Mouse (Mus musculus) G1E (cell line): Measurements from ENCODE around the gene Chchd10. TPM values are rescaled to one million over a fixed set of nuclear protein-coding genes. Genes with fewer than 3 reads are reported as not detected.

Source experiments
- ATAC-seq: 2 replicates; pipeline ENCODE4 v1.8.0; 2016; ENCODE audit warnings: mild to moderate bottlenecking; ENCODE audit not compliant: insufficient number of reproducible peaks, poor library complexity, low FRiP score, severe bottlenecking; ENCODE audit errors: extremely low read depth
- DNase-seq: peaks from one replicate; pipeline ENCODE4 v3.0.0; 2012; ENCODE audit warnings: low spot score
- H3K27me3 ChIP-seq: 2 replicates; pipeline ENCODE4 v1.6.1; 2012; ENCODE audit warnings: mild to moderate bottlenecking, low read length, inconsistent platforms; ENCODE audit not compliant: insufficient read depth
- H3K36me3 ChIP-seq: replicated peaks from 2 replicates; pipeline ENCODE3; 2012; ENCODE audit warnings: mild to moderate bottlenecking, inconsistent platforms
- H3K4me1 ChIP-seq: 2 replicates; pipeline ENCODE4 v1.6.1; 2012; ENCODE audit warnings: low read depth, low read length, inconsistent platforms, mixed read lengths; ENCODE audit not compliant: insufficient read depth
- H3K4me3 ChIP-seq: 2 replicates; pipeline ENCODE4 v1.5.1; 2012; ENCODE audit warnings: low read depth, mild to moderate bottlenecking, inconsistent platforms, low read length, moderate library complexity, mixed read lengths
- H3K9me3 ChIP-seq: replicated peaks from 2 replicates; pipeline ENCODE4 v1.6.1; 2012; ENCODE audit warnings: inconsistent platforms
- CTCF ChIP-seq: IDR thresholded peaks from 2 replicates; pipeline ENCODE4 v1.5.1; 2012; ENCODE audit warnings: low read depth, low read length, inconsistent platforms, mixed read lengths
- GATA1 ChIP-seq: IDR thresholded peaks from 2 replicates; pipeline ENCODE4 v1.6.1; 2012; ENCODE audit warnings: borderline replicate concordance, low read length, inconsistent platforms, mixed read lengths
- GATA2 ChIP-seq: IDR thresholded peaks from 2 replicates; pipeline ENCODE4 v1.6.1; 2012; ENCODE audit warnings: low read depth, low read length, inconsistent platforms, borderline replicate concordance
- POLR2AphosphoS5 ChIP-seq: IDR thresholded peaks from 2 replicates; pipeline ENCODE4 v1.6.1; 2012; ENCODE audit warnings: low read depth, low read length, inconsistent platforms; ENCODE audit not compliant: insufficient replicate concordance
- TAL1 ChIP-seq: conservative IDR thresholded peaks from 2 replicates; pipeline ENCODE4 v1.6.1; 2012; ENCODE audit warnings: low read depth, low read length, inconsistent platforms, mixed read lengths
- polyA plus RNA-seq: library from polyadenylated mRNA; stranded (reverse); fragments of >175 nt; gene quantifications from 2 replicates; pipeline ENCODE4 v1.2.3, GENCODE M21; 2012
- total RNA-seq, 2 experiments: library from RNA; stranded (forward) in 1 of 2; stranded (reverse) in 1 of 2; fragments of 200-1000 nt in 1 of 2; fragments of >200 nt in 1 of 2; fragmentation: Nextera tagmentation in 1 of 2; gene quantifications; 2 replicates each; pipeline ENCODE4 v1.2.3; 2014 to 2017

The Chchd10 gene
- total and polyA plus RNA-seq, 3 experiments = 96.3 to 376 (median 135) TPM

DNA sequence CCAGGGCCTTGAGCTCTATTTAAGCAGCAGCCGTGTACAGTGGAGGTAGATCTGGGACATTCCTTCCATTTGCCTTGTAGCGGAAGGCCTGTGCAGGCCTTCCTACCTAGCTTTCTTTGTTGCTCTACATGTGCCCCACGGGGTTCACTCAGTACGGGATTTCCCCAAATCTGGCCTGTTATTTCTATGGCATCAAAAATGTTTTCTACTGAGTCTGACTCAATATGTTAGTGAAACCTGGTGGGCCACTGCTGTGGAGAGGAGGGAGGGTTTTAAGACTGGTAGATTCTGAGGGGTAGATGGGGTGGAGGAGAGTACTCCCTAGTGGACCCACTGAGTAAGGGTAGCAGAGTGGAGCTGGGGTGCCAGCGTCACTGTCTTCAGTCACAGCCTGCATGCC, 37.2 kb upstream of the Chchd10 start:
- ATAC-seq (no peak), DNase-seq (no peak)
- no peaks in the 10 kb centered on the region; the same call in none of the 2 replicates for H3K9me3 ChIP-seq
- H3K4me1 ChIP-seq = peaks cover 9% of the 10 kb centered on the region
- H3K4me3 ChIP-seq = no peak overlapping the region
- no peak for TF ChIP-seq GATA2
- TF ChIP-seq POLR2AphosphoS5 = no peak
- TF ChIP-seq CTCF = no peak
- no peak for TF ChIP-seq TAL1
- no peak for TF ChIP-seq GATA1
- peaks cover 80% of the 10 kb centered on the region for H3K36me3 ChIP-seq
- H3K27me3 ChIP-seq = no peaks in the 10 kb centered on the region

GRCm38 (mm10) chr10:75896208-75896607, 36.7 kb upstream of the Chchd10 start:
- Histone ChIP-seq H3K4me3 (no peak overlapping the region), H3K36me3 (peaks cover 85% of the 10 kb centered on the region), H3K9me3 (no peaks in the 10 kb centered on the region; the same call in none of the 2 replicates), H3K4me1 (peaks cover 9% of the 10 kb centered on the region), H3K27me3 (no peaks in the 10 kb centered on the region)
- no peak for ATAC-seq
- DNase-seq = no peak
- no peak for TF ChIP-seq CTCF

- no peaks in the 10 kb centered on the region for H3K27me3 ChIP-seq
- TF ChIP-seq CTCF = peak; percentile 70
- no peak for TF ChIP-seq TAL1
- TF ChIP-seq POLR2AphosphoS5 = no peak
- no peak for TF ChIP-seq GATA1
- TF ChIP-seq GATA2 = no peak
- no peak for ATAC-seq
- H3K9me3 ChIP-seq = no peaks in the 10 kb centered on the region; the same call in none of the 2 replicates
- H3K4me1 ChIP-seq = peaks cover 9% of the 10 kb centered on the region
- DNase-seq = no peak
- H3K4me3 ChIP-seq = no peak overlapping the region
- peaks cover 96% of the 10 kb centered on the region for H3K36me3 ChIP-seq
Measured at GRCm38 (mm10) chr10:75897373-75897772, 35.6 kb upstream of the Chchd10 start.

GRCm38 (mm10) chr10:75898039-75898564, 34.8 kb upstream of the Chchd10 start:
- no peak for ATAC-seq
- TF ChIP-seq CTCF (no peak), TAL1 (no peak), POLR2AphosphoS5 (no peak), GATA1 (no peak), GATA2 (no peak)
- no peak for DNase-seq
- Histone ChIP-seq H3K4me3 (no peak overlapping the region), H3K36me3 (peaks cover 99% of the 10 kb centered on the region), H3K4me1 (peaks cover 9% of the 10 kb centered on the region), H3K27me3 (no peaks in the 10 kb centered on the region), H3K9me3 (no peaks in the 10 kb centered on the region; the same call in none of the 2 replicates)

- no peaks in the 10 kb centered on the region for H3K27me3 ChIP-seq
- no peak for ATAC-seq
- H3K9me3 ChIP-seq = no peaks in the 10 kb centered on the region
- no peak for DNase-seq
- no peak for TF ChIP-seq POLR2AphosphoS5
- TF ChIP-seq TAL1 = no peak
- TF ChIP-seq CTCF = no peak
- no peak for TF ChIP-seq GATA2
- TF ChIP-seq GATA1 = no peak
- peaks cover 99% of the 10 kb centered on the region for H3K36me3 ChIP-seq
- peaks cover 8% of the 10 kb centered on the region for H3K4me1 ChIP-seq
- no peak overlapping the region for H3K4me3 ChIP-seq
Measured at GRCm38 (mm10) chr10:75898846-75899245, 34.1 kb upstream of the Chchd10 start.

DNA sequence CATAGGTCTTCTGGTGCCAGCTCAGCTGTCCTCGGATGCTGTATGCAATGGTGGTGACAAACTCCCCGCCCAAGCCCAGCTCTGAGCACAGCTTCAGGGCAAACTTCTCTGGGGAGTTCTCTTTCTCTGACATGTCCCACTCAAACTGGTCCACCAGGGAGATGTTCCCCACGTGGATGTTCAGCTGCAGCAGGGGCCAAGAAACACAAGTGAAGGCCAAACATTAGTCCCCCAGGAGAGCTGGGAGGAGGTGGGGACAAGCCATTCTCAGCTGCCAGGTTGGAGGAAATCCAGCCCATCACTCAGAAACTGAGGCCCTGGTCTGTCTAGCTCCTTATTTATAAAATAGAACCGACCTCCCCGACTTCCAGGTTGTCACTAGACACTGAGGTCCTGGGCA, 28.5 kb upstream of the Chchd10 start:
- ATAC-seq = no peak
- H3K36me3 ChIP-seq = peaks cover 92% of the 10 kb centered on the region
- TF ChIP-seq GATA2 = no peak
- TF ChIP-seq POLR2AphosphoS5 = no peak
- TF ChIP-seq GATA1 = no peak
- TF ChIP-seq CTCF = no peak
- TF ChIP-seq TAL1 = no peak

GRCm38 (mm10) chr10:75906882-75907281, 26.0 kb upstream of the Chchd10 start:
- Histone ChIP-seq H3K4me3 (no peak overlapping the region), H3K9me3 (no peaks in the 10 kb centered on the region), H3K4me1 (peaks cover 5% of the 10 kb centered on the region; the same call in 1 of the 2 replicates), H3K36me3 (peaks cover 94% of the 10 kb centered on the region), H3K27me3 (no peaks in the 10 kb centered on the region)
- TF ChIP-seq GATA2 = no peak
- TF ChIP-seq TAL1 = no peak
- ATAC-seq (no peak), DNase-seq (no peak)

More for the DNA sequence above, 28.5 kb upstream of the Chchd10 start:
- peaks cover 5% of the 10 kb centered on the region; the same call in 1 of the 2 replicates for H3K4me1 ChIP-seq
- H3K4me3 ChIP-seq = no peak overlapping the region
- no peaks in the 10 kb centered on the region for H3K9me3 ChIP-seq
- no peaks in the 10 kb centered on the region for H3K27me3 ChIP-seq
- no peak for DNase-seq
